Mouse (Mus musculus) embryonic facial prominence, embryonic 10.5 days (tissue): ENCODE results near the gene Sox5. TPM values are rescaled to one million over a fixed set of nuclear protein-coding genes. Genes with fewer than 3 reads are reported as not detected.

Source experiments
- DNase-seq: peaks from one replicate; pipeline ENCODE4 v3.0.0-alpha.2; 2017; ENCODE audit warnings: low spot score
- H3K27ac ChIP-seq: fragments of 300-500 bp; sonication (generic); replicated peaks from 2 replicates; pipeline ENCODE4 v1.5.1; 2016; ENCODE audit warnings: mild to moderate bottlenecking
- H3K27me3 ChIP-seq: fragments of 300-500 bp; sonication (generic); replicated peaks from 2 replicates; pipeline ENCODE4 v1.6.1; 2016; ENCODE audit warnings: low read depth, mild to moderate bottlenecking; ENCODE audit not compliant: poor library complexity, severe bottlenecking
- H3K36me3 ChIP-seq: fragments of 300-500 bp; sonication (generic); replicated peaks from 2 replicates; pipeline ENCODE4 v1.6.1; 2016; ENCODE audit warnings: mild to moderate bottlenecking, moderate library complexity
- H3K4me1 ChIP-seq: fragments of 300-500 bp; sonication (generic); 2 replicates; pipeline ENCODE4 v1.6.1; 2016
- H3K4me3 ChIP-seq: fragments of 300-500 bp; sonication (generic); 2 replicates; pipeline ENCODE4 v1.5.1; 2016; ENCODE audit warnings: mild to moderate bottlenecking, moderate library complexity
- H3K9me3 ChIP-seq: fragments of 300-500 bp; sonication (generic); 2 replicates; pipeline ENCODE4 v1.6.1; 2016; ENCODE audit warnings: mild to moderate bottlenecking
- WGBS: fragments of 180-500 bp; shearing (Covaris S2); methylation state at CpG from one replicate; pipeline ENCODE4 v1.1.7; 2016; 5-methylcytosine and 5-hydroxymethylcytosine counted together
- polyA plus RNA-seq: library from polyadenylated mRNA; unstranded; fragments of >200 nt; fragmentation: Nextera tagmentation; extraction: Ambion mirVana; gene quantifications from 2 replicates; pipeline ENCODE4 v1.2.1, GENCODE M21; 2016

The Sox5 gene
- polyA plus RNA-seq, 1 experiment from 2014 or later = 65.1 TPM

GRCm38 (mm10) chr6:144056252-144057097 lies 725.3 kb downstream of the Sox5 start:
- Histone ChIP-seq H3K27me3 (no peaks in the 10 kb centered on the region), H3K4me3 (no peak overlapping the region), H3K27ac (peak overlapping the region; percentile 63), H3K4me1 (peaks cover 29% of the 10 kb centered on the region), H3K9me3 (no peaks in the 10 kb centered on the region), H3K36me3 (no peaks in the 10 kb centered on the region)
- WGBS = 37% methylated on average over 10 of the region's 10 CpGs
- DNase-seq = peak; percentile 60

- Histone ChIP-seq H3K4me1 (peaks cover 32% of the 10 kb centered on the region), H3K36me3 (no peaks in the 10 kb centered on the region), H3K4me3 (no peak overlapping the region), H3K9me3 (no peaks in the 10 kb centered on the region), H3K27ac (no peak overlapping the region), H3K27me3 (no peaks in the 10 kb centered on the region)
- WGBS = 59% methylated on average over 5 of the region's 5 CpGs
- no peak for DNase-seq
These were observed 729.3 kb downstream of the Sox5 start for GRCm38 (mm10) chr6:144052487-144052886.

GRCm38 (mm10) chr6:144051316-144051715 lies 730.5 kb downstream of the Sox5 start:
- no peaks in the 10 kb centered on the region for H3K9me3 ChIP-seq
- DNase-seq = no peak
- H3K4me3 ChIP-seq = no peak overlapping the region
- 94% methylated on average over 5 of the region's 5 CpGs for WGBS
- no peaks in the 10 kb centered on the region for H3K36me3 ChIP-seq
- H3K27ac ChIP-seq = no peak overlapping the region
- H3K4me1 ChIP-seq = peaks cover 28% of the 10 kb centered on the region
- H3K27me3 ChIP-seq = no peaks in the 10 kb centered on the region

GRCm38 (mm10) chr6:144048201-144048924 lies 733.4 kb downstream of the Sox5 start:
- no peak for DNase-seq
- no peak overlapping the region for H3K4me3 ChIP-seq
- no peaks in the 10 kb centered on the region for H3K36me3 ChIP-seq
- no peaks in the 10 kb centered on the region for H3K9me3 ChIP-seq
- no peaks in the 10 kb centered on the region for H3K27me3 ChIP-seq
- 85% methylated on average over 3 of the region's 3 CpGs for WGBS
- H3K27ac ChIP-seq = no peak overlapping the region
- peaks cover 34% of the 10 kb centered on the region for H3K4me1 ChIP-seq

- H3K27ac ChIP-seq = peak overlapping the region; percentile 65
- peak; percentile 23 for DNase-seq
- 41% methylated on average over 9 of the region's 9 CpGs for WGBS
- no peaks in the 10 kb centered on the region for H3K36me3 ChIP-seq
- H3K4me1 ChIP-seq = peaks cover 55% of the 10 kb centered on the region
- H3K9me3 ChIP-seq = no peaks in the 10 kb centered on the region
- H3K4me3 ChIP-seq = no peak overlapping the region
- H3K27me3 ChIP-seq = no peaks in the 10 kb centered on the region
These were observed 736.3 kb downstream of the Sox5 start for GRCm38 (mm10) chr6:144045503-144045902.

- Histone ChIP-seq H3K9me3 (no peaks in the 10 kb centered on the region), H3K27me3 (no peaks in the 10 kb centered on the region), H3K4me3 (no peak overlapping the region), H3K27ac (no peak overlapping the region), H3K36me3 (no peaks in the 10 kb centered on the region), H3K4me1 (peaks cover 59% of the 10 kb centered on the region)
- WGBS = 87% methylated on average over 3 of the region's 3 CpGs
- DNase-seq = no peak
These were observed 737.4 kb downstream of the Sox5 start for GRCm38 (mm10) chr6:144044381-144044780.

GRCm38 (mm10) chr6:144042936-144043335 lies 738.8 kb downstream of the Sox5 start:
- Histone ChIP-seq H3K4me1 (peaks cover 67% of the 10 kb centered on the region), H3K36me3 (peaks cover under 1% of the 10 kb centered on the region; the same call in 1 of the 2 replicates), H3K27me3 (no peaks in the 10 kb centered on the region), H3K4me3 (no peak overlapping the region), H3K9me3 (no peaks in the 10 kb centered on the region), H3K27ac (peak overlapping the region; percentile 3)
- 32% methylated on average over 5 of the region's 5 CpGs for WGBS
- DNase-seq = no peak

- Histone ChIP-seq H3K9me3 (no peaks in the 10 kb centered on the region), H3K36me3 (peaks cover 5% of the 10 kb centered on the region; the same call in 1 of the 2 replicates), H3K27ac (no peak overlapping the region), H3K27me3 (no peaks in the 10 kb centered on the region), H3K4me1 (peaks cover 65% of the 10 kb centered on the region), H3K4me3 (no peak overlapping the region)
- 78% methylated on average over 9 of the region's 9 CpGs for WGBS
- DNase-seq = no peak
These were observed 739.8 kb downstream of the Sox5 start for GRCm38 (mm10) chr6:144041941-144042340.

- Histone ChIP-seq H3K9me3 (no peaks in the 10 kb centered on the region), H3K36me3 (peaks cover 5% of the 10 kb centered on the region; the same call in 1 of the 2 replicates), H3K4me1 (peaks cover 59% of the 10 kb centered on the region), H3K4me3 (no peak overlapping the region), H3K27ac (no peak overlapping the region), H3K27me3 (no peaks in the 10 kb centered on the region)
- no peak for DNase-seq
- WGBS = 72% methylated on average over 5 of the region's 5 CpGs
These were observed 740.6 kb downstream of the Sox5 start for GRCm38 (mm10) chr6:144041188-144041587.

- no peak for DNase-seq
These were observed 741.4 kb downstream of the Sox5 start for GRCm38 (mm10) chr6:144040349-144040748.

GRCm38 (mm10) chr6:144039221-144039620 lies 742.6 kb downstream of the Sox5 start:
- H3K36me3 ChIP-seq = peaks cover 5% of the 10 kb centered on the region; the same call in 1 of the 2 replicates
- peak overlapping the region; percentile 48 for H3K27ac ChIP-seq
- H3K4me1 ChIP-seq = peaks cover 48% of the 10 kb centered on the region
- H3K4me3 ChIP-seq = peak overlapping the region; percentile 6; the same call in 1 of the 2 replicates
- H3K9me3 ChIP-seq = no peaks in the 10 kb centered on the region
- H3K27me3 ChIP-seq = no peaks in the 10 kb centered on the region
- DNase-seq = peak; percentile 55
- WGBS = 17% methylated on average over 7 of the region's 7 CpGs

More at GRCm38 (mm10) chr6:144040349-144040748, 741.4 kb downstream of the Sox5 start:
- Histone ChIP-seq H3K9me3 (no peaks in the 10 kb centered on the region), H3K27ac (no peak overlapping the region; the same call in 1 of the 2 replicates), H3K36me3 (peaks cover 5% of the 10 kb centered on the region; the same call in 1 of the 2 replicates), H3K4me1 (peaks cover 53% of the 10 kb centered on the region), H3K27me3 (no peaks in the 10 kb centered on the region), H3K4me3 (no peak overlapping the region)
- 94% methylated on average over 7 of the region's 7 CpGs for WGBS

GRCm38 (mm10) chr6:144033191-144033590 lies 748.6 kb downstream of the Sox5 start:
- H3K27ac ChIP-seq = no peak overlapping the region
- 91% methylated on average over 2 of the region's 2 CpGs for WGBS
- no peak overlapping the region for H3K4me3 ChIP-seq
- DNase-seq = no peak
- no peaks in the 10 kb centered on the region for H3K27me3 ChIP-seq
- no peaks in the 10 kb centered on the region for H3K9me3 ChIP-seq
- peaks cover 20% of the 10 kb centered on the region for H3K36me3 ChIP-seq
- no peaks in the 10 kb centered on the region for H3K4me1 ChIP-seq
